Mouse (Mus musculus): ENCODE results near the gene Eif4a1.
"Not testable (repeated sequence)": the region's sequence is repeated elsewhere in the genome, so short reads cannot be mapped to it uniquely, and the experiment has no call there.

- TF ChIP-seq HCFC1 (IDR thresholded peaks at IDR 0.05; ENCODE audit: borderline replicate concordance, insufficient read depth, low read length); ZNF384 (IDR thresholded peaks at IDR 0.05; ENCODE audit: low read depth, low read length); ZC3H11A (IDR thresholded peaks at IDR 0.05; ENCODE audit: borderline replicate concordance, low read depth, low read length): not testable (repeated sequence)
These were observed 31.2 kb upstream of the Eif4a1 start for GRCm38 (mm10) chr11:69703381-69703780.

All from ES-E14 (cell line).